Mouse (Mus musculus) granulocyte monocyte progenitor cell, adult 5-6 weeks (primary cell): ENCODE measurements around the gene Sorcs1. TPM values are rescaled to one million over a fixed set of nuclear protein-coding genes. Genes with fewer than 3 reads are reported as not detected.

Source experiments
- ATAC-seq: replicated peaks from 2 replicates; pipeline ENCODE4 v1.8.0; 2016; ENCODE audit warnings: mild to moderate bottlenecking, moderate TSS enrichment, inconsistent platforms; ENCODE audit not compliant: poor library complexity, severe bottlenecking
- total RNA-seq, 2 experiments: library from RNA; stranded (forward) in 1 of 2; stranded (reverse) in 1 of 2; fragments of 200-712, 200-1000 nt in 1 of 2; fragments of >200 nt in 1 of 2; fragmentation: Nextera tagmentation in 1 of 2; gene quantifications; 2 replicates each; pipeline ENCODE4 v1.2.3; 2014 to 2017

Gene Sorcs1
- total RNA-seq, 2 experiments from 2014 or later = not detected

- no peak for ATAC-seq
These were observed 238.1 kb downstream of the Sorcs1 start for GRCm38 (mm10) chr19:50440246-50440910.

DNA sequence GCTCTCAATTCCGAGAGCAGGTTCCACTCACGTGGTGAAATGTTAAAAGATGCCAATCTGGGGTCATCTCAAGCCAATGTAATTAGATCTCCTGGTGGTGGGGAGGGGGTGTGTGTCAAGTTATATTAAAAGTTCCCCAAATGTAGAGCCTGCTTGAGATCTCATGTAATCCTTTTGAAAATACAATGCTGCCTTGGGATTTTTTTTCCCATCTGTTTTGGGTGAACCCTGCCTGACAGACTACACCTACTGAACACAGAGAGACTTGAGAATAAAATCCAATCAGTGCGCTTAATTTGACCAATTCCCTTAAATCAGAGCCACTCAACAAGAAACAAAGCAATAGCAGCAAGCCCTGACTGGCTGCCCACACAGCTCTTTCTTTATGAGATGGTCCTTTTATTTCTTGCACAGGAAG is 239.0 kb downstream of the Sorcs1 start:
- ATAC-seq = no peak

DNA sequence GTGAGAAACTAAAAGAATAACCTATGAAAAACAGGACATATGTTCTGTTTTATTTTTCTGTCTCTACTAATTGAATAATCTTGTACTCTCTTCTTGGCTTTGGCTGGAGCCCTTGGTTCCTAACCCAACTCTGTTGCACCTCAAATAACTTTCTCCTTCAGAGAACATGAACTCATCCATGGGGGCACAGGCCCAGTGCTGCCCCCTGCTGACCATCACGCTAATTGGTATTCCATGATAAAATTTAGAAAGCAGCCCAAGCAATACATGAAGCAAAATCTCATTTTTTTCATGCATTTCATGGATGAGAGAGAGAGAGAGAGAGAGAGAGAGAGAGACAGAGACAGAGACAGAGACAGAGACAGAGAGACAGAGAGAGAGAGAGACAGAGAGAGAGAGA is 255.5 kb downstream of the Sorcs1 start:
- no peak for ATAC-seq

DNA sequence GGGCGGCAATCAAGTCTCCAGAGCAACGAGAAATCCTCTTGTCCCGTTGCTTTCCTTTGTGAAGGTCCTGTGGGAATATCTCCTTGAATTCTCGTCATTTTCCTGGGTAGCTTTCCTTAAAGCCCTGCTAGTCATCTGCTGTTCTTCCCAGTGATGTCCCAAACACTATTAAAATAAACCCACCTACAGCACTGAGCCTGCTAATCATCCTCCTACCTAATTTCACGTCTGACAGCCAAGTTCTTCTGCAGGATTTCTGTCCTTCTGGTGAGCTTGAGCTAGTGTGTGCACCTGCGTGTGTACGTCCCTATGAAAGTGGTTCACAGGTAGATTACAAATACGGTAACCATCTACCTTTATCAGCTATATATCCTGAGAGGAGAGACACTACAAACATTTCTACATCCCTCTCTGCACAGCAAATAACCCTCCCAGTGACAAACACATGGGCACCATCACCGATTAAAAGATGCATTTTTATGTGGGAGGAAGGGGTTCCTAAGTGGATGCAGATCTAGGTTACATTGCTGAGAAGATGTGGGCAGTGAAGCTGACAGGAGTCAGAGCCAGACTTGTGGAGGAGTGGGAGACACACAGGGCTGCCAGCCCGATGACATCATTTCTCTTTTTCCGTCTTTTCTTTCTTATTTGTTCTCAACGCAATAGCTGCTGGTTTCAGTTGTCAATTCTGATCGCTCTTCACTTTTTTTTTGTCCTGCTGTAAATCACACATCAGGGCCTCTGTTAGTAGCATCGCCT is 259.3 kb downstream of the Sorcs1 start:
- no peak for ATAC-seq

DNA sequence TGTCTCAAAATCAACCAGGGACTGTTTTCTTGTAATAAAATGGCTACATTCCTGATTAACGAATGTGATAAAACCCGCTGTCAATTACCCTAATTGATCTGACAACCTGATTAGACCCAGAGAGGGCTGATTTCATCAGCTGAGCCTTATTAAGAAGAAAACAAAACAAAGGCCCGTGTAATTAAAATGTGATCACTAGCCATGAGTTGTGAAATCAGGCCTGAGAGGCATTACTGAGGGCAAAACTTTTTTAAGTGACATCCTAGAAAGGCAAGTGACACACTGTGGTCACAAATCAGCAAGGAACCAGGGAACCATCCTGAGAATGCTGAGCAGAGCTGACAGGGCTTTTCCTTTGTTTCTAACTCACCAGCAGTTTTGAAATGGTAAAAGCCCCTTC is 267.9 kb downstream of the Sorcs1 start:
- ATAC-seq = no peak

DNA sequence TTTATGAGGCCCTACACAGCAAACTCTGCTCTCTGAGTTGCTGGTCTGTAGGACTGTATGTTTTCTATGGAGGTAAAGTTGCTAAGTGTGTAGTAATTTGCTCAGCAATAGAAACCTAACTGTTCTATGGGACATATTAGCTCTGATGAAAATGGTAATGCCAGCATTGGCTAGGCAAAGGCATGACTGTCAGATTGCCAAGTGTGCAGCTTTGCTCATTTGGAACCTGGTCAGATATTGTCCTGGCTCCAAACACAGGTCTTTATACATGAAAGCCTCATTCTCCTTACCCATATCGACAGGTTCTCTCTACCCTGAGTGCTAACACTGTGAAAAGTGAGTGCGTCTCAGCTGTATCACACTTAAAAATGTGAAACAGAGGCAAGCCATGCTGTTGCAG is 280.1 kb downstream of the Sorcs1 start:
- no peak for ATAC-seq

DNA sequence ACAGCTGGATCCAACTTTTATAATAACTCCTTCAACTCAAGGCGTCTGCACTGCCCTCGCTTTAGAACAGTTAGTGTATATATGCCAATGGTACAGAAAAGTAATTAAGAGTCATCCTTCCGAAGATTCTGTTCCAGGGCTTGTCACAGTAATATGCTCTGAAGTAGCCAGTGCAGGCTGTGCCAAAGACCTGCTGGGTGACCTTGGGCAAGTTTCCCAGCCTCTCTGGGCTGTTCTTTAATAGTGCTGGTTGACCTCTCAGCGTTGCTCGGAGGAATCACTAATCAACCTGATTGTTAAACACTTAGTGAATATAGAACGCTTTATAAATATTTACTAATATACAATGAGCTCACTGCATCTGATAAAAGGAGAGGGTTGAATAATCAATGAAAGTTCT is 282.7 kb downstream of the Sorcs1 start:
- ATAC-seq = no peak

GRCm38 (mm10) chr19:50394101-50394500 is 284.3 kb downstream of the Sorcs1 start:
- no peak for ATAC-seq

- no peak for ATAC-seq
These were observed 288.4 kb downstream of the Sorcs1 start for GRCm38 (mm10) chr19:50389925-50390552.

DNA sequence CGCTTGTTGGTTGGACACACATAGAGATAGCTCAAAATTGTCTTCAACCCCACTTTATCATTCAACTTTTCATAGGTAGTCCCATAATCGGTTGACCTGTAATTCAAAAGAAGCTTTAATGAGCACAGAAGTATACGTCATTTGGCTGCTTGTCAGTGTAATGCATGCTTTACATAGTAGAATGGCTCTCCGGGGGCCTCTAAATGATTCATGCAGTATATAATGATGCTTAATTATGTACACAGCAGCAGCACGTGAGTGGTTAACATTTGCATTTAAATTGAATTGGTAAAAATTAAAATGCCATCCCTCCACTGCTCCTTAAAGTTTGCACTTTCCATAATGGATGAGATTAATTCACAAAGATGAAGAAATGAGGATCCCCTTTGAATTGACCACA is 299.5 kb downstream of the Sorcs1 start:
- no peak for ATAC-seq

GRCm38 (mm10) chr19:50374751-50375150 is 303.7 kb downstream of the Sorcs1 start:
- ATAC-seq = no peak

DNA sequence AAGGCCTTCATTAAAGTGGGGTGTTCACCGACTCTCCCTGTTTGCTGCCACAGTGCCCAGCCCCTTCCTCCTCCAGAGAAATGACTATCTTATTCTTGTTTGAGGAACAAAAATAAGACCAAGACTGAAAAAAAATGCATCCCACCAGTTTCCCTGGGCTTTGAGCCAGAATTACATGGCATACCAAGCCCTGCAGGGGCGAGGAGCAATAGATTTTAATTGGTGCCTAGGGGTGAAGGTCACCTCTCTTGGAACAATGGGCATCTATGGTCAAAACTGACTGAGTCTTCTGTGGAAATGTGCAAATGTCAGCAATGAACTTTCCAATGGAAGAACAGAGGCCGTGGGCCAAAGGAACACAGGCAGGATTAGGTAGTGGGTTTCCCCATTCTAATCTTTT is 312.0 kb downstream of the Sorcs1 start:
- ATAC-seq = no peak

GRCm38 (mm10) chr19:50362655-50363500 is 315.6 kb downstream of the Sorcs1 start:
- ATAC-seq = no peak

DNA sequence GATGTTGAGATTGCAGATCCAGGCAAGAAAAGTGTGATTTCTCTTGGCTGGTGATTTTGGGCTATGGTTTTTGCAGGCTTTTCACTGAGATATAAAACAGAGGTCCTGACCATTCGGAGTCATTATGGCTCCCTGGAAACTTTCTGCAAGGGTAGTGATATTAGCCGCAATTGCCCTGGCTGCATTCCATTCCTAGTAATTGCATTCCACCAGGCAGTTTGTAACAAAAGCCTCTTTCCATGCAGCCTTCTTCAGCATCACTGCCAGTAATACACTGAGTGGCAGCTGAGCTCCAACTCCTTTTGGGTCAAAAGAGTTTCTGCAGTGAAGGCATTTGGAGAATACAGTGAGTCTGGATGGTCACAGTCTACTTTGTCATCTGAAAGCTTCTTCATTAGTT is 319.9 kb downstream of the Sorcs1 start:
- ATAC-seq = no peak

GRCm38 (mm10) chr19:50339211-50339610 is 339.2 kb downstream of the Sorcs1 start:
- no peak for ATAC-seq

- ATAC-seq = no peak
These were observed 341.7 kb downstream of the Sorcs1 start for GRCm38 (mm10) chr19:50336751-50337150.

- ATAC-seq = no peak
These were observed 347.3 kb downstream of the Sorcs1 start for GRCm38 (mm10) chr19:50331136-50331535.

DNA sequence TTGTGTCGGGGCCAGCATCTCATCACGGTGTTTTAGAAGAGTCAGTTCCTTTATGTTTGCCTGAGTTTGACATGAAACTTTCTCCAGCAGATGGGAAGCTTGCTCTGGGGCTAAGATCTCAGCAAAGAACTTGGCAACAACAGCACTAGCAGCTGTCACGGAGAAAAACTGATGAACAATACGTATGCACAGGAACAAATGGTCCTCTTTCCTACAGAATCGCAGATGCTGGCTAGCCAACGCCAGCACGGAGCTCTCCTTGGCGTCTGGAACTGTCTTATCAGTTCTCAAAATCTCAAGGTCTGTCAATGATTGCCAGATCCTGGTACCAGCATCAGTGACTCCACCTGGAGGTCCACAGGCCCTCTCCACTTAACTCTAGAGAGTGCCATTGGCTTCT is 350.6 kb downstream of the Sorcs1 start:
- no peak for ATAC-seq

DNA sequence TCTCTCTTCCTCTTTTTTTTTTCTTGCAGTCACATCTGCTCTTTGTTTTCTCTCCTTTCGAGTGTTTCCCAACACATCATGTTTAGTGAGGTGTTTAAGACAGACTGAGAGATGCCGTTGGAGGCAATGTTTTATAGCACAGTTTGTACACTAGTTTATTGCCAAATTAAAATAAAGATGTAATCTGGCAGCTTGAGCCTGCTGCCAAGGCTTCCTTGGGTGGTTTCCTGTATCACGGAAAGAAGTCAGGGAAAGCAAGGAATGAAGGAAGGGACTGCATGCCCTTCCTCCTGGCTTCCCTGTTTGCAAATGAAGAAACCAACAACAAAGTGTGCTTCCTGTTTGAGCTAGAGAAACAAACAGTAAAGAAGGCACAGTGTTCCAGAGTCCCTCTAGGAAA is 352.3 kb downstream of the Sorcs1 start:
- no peak for ATAC-seq

DNA sequence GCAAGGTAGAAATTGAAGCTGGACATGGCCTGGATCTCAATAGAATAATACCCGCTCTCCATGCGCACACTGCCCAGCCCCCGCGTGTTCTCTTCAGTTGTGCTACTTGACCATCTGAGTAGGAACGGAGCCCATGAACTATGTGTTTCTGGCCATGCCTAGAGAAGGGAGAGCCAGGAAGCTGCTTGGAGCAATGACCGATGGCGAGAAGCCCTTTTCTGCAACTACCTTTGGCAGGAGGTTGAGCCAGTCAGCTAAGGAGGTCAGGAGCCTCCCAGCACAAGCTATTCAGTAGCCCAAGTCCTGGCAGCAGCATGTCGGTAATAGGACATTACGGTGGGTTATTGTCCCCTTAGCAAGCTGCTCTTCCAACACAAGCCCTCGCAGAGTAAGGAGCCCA is 352.8 kb downstream of the Sorcs1 start:
- no peak for ATAC-seq

GRCm38 (mm10) chr19:50307046-50307445 is 371.4 kb downstream of the Sorcs1 start:
- ATAC-seq = no peak
